Mouse (Mus musculus) spleen, postnatal 10 days (tissue): ENCODE results near the gene Lrp10.

Experiments
- DNase-seq, 2 experiments: peaks; one replicate each; pipeline ENCODE4 v3.0.0; 2021 to 2022; ENCODE audit warnings: low spot score in 2 of 2

Lrp10 gene

GRCm38 (mm10) chr14:54433941-54434531, 29.9 kb upstream of the Lrp10 start:
- no peak for DNase-seq

DNA sequence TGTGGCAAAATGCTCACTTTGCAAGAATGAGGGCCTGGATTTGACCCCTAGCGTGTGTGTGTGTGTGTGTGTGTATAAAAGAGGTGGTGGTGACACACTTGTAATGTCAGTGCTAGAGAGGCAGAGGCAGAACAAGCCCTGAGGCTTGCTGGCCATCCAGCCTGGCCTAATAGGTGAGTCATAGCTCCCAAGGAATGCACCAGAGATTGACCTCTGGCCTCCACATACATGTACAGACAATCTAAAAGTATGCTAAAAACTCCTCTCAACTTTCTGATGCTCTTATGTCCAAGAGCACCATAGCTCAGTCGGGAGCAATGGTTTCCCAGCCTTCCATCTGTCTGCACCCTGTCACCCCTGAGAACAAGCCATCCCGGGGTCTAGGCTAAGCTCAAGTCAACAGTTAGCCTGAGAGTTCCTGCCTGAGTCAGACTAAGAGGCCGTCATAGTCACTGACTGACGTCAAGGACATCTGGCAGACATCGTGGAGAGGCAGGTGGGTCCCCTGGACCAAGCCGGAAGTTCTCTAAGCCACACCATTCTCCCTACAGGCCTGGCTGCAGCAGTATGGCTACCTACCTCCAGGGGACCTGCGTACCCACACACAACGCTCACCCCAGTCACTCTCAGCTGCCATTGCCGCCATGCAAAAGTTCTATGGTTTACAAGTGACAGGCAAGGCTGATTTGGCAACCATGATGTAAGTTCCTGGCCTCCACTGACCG, 28.6 kb upstream of the Lrp10 start:
- DNase-seq: no peak

DNA sequence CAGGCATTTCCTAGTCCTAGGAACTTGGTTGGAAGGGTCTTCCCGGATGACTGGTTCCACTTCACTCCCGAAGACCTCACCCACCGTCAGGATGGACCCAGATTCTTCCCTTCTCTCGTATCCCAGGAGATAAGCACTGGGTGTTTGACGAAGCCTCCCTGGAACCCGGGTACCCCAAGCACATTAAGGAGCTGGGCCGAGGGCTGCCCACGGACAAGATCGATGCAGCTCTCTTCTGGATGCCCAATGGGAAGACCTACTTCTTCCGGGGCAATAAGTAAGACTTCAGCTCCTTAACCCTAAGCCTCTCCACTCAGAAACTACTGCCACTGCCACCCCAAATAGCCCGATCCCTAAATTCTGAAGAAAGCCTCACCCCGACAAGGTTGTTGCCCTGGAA, 24.8 kb upstream of the Lrp10 start:
- DNase-seq: no peak

DNA sequence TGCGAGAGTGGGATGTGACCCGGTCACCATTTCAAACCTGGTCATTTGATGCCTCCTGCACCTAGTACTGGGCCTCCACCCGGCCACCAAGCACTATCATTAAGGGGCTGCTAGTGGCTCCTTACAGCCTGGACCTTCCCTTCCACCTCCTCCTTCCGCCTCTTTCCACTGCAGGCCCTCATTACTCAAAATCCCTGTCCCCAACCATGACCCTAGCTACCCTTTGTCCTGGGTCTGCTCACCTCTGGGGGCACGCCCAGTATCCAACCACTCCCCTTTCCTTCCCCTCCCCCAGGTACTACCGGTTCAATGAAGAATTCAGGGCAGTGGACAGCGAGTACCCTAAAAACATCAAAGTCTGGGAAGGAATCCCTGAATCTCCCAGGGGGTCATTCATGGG, 24.3 kb upstream of the Lrp10 start:
- no peak for DNase-seq

- no peak for DNase-seq
Measured at GRCm38 (mm10) chr14:54440538-54440937, 23.4 kb upstream of the Lrp10 start.

DNA sequence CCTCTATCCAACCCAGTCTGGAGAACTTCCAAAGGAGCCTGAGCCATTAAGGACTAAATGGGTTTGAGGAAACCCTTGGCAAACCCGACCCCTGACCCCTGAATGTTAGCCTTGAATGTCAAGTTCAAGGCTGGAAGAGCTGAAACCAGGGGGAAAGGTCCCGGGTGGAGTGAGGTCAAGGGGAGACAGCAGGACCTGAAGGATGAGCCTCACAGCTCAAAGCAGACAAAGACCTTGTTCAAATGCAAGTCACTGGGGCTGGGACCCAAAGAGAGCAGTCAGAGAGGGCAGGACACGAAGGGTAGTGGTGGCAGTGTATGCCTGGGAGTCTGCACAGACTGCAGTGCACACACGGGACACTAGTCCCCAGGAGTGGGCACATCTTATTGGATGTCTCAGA, 22.6 kb upstream of the Lrp10 start:
- DNase-seq: no peak

- DNase-seq: no peak
Measured at GRCm38 (mm10) chr14:54442548-54442947, 21.4 kb upstream of the Lrp10 start.

DNA sequence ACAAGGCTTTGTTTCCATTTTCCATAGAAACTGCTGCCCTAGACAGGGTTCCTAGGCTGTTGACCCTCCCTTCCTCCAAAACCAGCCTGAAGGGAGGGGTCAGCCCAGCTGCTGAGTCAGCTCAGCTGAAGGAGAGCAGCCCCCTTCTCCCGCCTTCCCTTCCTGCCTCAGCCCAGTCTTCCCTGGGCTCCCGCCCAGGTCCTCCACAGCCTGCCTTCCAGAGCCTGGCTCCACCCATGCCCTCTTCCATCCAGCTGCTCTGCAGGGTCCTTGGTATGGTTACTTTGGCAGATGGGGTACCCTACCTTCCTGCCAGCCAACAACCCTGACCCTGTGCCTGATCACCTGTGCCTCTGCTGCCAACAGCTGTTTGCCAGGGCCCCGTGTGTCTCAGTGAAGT, 20.7 kb upstream of the Lrp10 start:
- DNase-seq: no peak

GRCm38 (mm10) chr14:54443712-54444618, 20.0 kb upstream of the Lrp10 start:
- no peak for DNase-seq

- no peak for DNase-seq
Measured at GRCm38 (mm10) chr14:54445476-54445875, 18.5 kb upstream of the Lrp10 start.

GRCm38 (mm10) chr14:54453566-54453965, 10.4 kb upstream of the Lrp10 start:
- DNase-seq: no peak

DNA sequence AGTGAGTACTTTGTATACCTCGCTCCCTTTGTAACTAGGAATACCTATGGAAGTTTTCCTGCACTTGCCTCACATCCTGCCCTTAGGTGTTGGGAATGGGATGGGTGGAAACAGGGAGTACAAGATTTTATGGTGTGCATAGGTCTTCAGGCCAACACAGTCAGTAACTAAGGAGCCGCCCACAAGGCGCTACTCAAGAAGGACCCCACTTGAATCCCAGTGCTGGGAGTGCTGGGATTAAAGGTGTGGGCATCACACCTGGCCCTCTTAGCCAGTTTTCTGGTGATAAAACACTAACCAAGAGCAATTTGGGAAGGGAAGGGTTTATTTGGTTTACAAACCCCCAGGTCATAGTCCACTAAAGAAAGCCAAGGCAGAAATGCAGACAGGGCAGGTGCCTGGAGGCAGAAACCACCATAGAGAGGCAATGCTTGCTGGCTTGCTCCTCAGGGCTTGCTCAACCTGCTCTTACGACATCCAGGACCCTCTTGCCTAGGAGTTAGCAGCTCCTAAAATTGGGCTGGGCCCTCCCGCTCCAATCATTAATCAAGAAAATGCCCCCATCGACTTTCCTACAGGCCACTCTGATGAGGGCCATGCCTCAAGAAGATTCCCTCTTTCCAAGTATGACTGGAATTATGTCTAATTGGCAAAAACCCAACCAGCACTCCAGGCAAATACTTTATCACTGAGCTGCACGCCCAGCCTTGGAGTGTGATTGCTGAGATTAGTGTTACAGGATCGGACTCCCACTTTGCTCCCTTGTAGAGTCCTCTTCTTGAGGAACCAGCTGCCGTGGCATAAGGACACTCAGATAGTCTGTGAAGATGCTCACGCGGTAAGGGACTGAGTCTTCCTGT, 9.0 kb upstream of the Lrp10 start:
- no peak for DNase-seq

DNA sequence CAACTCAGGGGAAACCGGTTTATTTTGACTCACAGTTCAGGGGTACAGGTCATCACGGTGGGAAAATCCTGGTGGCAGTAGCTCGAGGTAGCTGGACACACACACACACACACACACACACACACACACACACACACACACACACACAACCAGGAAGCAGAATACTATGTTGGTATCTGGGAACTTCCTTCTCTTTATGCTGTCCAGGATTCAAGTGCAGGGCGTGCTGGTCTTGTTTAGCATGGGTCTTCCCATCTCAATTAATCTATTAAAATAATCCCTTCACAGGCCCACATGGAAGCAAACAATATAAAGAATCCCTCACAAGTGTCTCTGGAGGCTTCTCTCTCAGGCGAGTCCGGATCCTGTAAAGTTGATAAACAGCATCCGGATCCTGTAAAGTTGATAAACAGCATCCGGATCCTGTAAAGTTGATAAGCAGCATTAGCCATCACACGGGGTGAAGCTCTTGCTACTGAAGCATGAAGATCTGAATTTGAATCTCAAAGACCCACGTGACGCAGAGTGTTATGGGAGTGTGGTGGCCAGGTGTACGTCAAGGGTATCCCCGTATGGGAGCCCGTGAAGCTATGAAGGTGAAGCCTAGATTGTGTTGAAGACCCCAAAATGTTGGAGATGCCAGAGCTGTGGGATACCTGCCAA, 5.9 kb upstream of the Lrp10 start:
- no peak for DNase-seq

DNA sequence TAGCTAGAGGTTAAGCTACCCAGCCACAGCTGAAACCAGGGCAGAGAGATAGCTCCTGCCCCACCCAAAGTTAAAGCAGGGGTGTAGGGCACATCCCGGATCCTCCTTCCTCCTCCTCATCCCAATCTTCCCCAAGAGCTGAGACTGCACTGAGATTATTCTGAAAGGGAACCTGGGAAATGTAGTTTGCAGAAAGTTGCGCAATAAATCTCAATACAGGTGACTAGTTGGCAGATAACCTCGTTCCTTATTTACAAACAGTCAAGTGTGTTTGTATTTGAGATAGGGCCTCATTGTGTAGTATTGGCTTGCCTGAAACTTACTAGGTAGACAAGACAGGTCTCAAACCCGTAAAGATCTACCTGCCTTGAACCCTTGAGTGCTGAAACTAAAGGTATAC, 1.8 kb upstream of the Lrp10 start:
- no peak for DNase-seq

GRCm38 (mm10) chr14:54463108-54463958, 604 bp upstream of the Lrp10 start:
- no peak for DNase-seq

DNA sequence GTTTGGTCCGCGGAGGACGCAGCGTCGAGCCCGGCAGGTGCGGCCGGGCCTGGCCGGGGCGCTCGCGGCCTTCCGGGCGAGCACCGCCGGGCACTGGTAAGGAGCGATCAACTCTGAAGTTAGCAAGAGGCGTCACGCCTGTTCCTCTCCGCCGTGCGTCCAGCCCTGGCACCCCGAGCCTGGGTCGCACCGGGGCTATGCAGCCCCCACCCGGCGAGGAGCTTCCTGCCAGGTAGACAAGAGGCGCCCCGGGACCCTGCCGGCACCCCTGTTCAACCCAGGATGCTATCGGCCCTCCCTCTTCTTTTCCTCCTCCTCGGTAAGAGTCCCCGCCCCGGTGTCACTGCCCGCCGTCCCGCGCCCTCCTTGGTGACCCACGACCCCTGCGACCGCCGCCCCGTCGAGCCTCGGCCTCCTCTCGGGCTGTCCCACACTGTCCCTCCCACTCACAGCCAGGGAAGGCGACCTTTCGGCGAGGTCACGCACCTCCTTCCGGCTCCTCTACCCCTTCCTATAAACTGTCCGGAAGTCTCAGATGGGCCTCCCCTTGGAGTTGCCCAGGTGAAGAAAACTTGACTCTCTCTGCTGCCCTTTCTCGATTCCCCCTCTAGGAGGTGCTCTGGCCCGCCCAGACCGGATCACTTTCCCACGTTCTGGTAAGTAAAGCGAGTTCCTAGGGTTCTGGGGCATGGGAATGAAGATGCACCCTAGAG, 512 bp downstream of the Lrp10 start:
- peak in 1 of 2 experiments; percentile 82 for DNase-seq

GRCm38 (mm10) chr14:54471467-54471866, 7.5 kb downstream of the Lrp10 start:
- no peak for DNase-seq

DNA sequence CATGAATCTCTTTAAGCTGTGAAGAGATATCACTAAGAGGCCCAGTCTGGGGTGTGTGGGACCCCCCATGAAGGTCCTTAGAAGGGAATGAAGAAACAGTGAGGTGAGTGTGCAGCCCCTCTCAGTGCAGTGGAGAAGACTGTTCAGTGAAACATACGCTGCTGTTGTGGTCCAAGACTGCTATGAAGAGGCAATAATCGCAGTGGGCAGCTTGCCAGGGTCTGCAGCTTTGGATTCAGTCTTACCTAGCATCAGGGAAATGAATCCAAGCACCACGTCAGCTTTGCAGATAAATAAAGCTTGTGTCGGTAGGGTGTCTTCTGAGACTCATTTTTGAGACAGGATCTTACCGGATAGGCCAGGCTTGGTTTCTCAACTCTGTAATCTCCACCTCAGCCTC, 8.7 kb downstream of the Lrp10 start:
- DNase-seq: no peak

- DNase-seq: no peak
Measured at GRCm38 (mm10) chr14:54474744-54475143, 10.8 kb downstream of the Lrp10 start.
